24 mouse cellular contexts compared by ENCODE assay signal in genomic region chr6:4041821-4042220, GRCm38 (mm10). TPM values are rescaled to one million over a fixed set of nuclear protein-coding genes. Genes with fewer than 3 reads are reported as not detected.
"Had no signal": no experiment of that assay in that cellular context is flagged by ENCODE, and none has a peak within 500 bp of the region (broad histone marks: within the 10 kb centered on the region; RNA-seq: fewer than 3 reads in every experiment).

No protein-coding gene starts in this region.

- H3K36me3 ChIP-seq: neural tube, embryonic 13.5 days; neural tube, embryonic 15.5 days; stomach, embryonic 15.5 days had no signal

- H3K4me2 ChIP-seq: neural tube, embryonic 13.5 days; neural tube, embryonic 15.5 days; stomach, embryonic 15.5 days had no signal

- H3K4me1 ChIP-seq: neural tube, embryonic 13.5 days; neural tube, embryonic 15.5 days; stomach, embryonic 15.5 days had no signal

- H3K9ac ChIP-seq: neural tube, embryonic 13.5 days; neural tube, embryonic 15.5 days; stomach, embryonic 15.5 days had no signal

- H3K9me3 ChIP-seq: neural tube, embryonic 13.5 days; neural tube, embryonic 15.5 days; stomach, embryonic 15.5 days had no signal

- H3K27ac ChIP-seq: neural tube, embryonic 13.5 days; neural tube, embryonic 15.5 days; stomach, embryonic 15.5 days; stomach, postnatal 0 days had no signal

- DNase-seq: retina, postnatal 1 day; right cerebral cortex, adult 18-20 months; right cerebral cortex, postnatal 14 days; right cerebral cortex, postnatal 25 days; right cerebral cortex, postnatal 4 days; spleen, adult 18-20 months; thymus, adult 18-20 months; thymus, adult 2 months; thymus, postnatal 14 days; thymus, postnatal 25 days; thymus, postnatal 36 days; thymus, postnatal 4 days had no signal

- H3K27me3 ChIP-seq: neural tube, embryonic 13.5 days; neural tube, embryonic 15.5 days; stomach, embryonic 15.5 days had no signal

- H3K4me3 ChIP-seq: neural tube, embryonic 13.5 days; neural tube, embryonic 15.5 days; stomach, embryonic 15.5 days had no signal

RNA-seq across cellular contexts. Expression of gene Gngt1, which starts 48.2 kb away (rescaled TPM):
- total RNA-seq: neutrophil, adult 5-6 weeks had no signal
- polyA plus RNA-seq: neural tube, embryonic 13.5 days; neural tube, embryonic 14.5 days; neural tube, embryonic 15.5 days; small intestine, adult 2 months; spleen, adult 2 months; stomach, embryonic 14.5 days; stomach, embryonic 15.5 days; testis, adult 2 months; thymus, adult 2 months; thymus, postnatal 0 days; urinary bladder, adult 2 months had no signal

RNA-seq across cellular contexts. Expression of gene Tfpi2, which starts 53.1 kb away (rescaled TPM):
- total RNA-seq: neutrophil, adult 5-6 weeks had no signal
- polyA plus RNA-seq: testis, adult 2 months had no signal
